In genomic region chr17:81480351-81481161, GRCm38 (mm10) we compare ENCODE assay signal across 9 mouse cellular contexts. TPM values are rescaled to one million over a fixed set of nuclear protein-coding genes. Genes with fewer than 3 reads are reported as not detected.
DNase-seq lines count a peak whose midpoint lies in the region; ATAC-seq lines count a peak whose summit lies in the region.
"Had no signal": no experiment of that assay in that cellular context is flagged by ENCODE, and none has a peak within 500 bp of the region (broad histone marks: within the 10 kb centered on the region; RNA-seq: fewer than 3 reads in every experiment).

No protein-coding gene starts in this region.

- H3K4me3 ChIP-seq in forebrain, embryonic 15.5 days, result no peak overlapping the region
- no peak overlapping the region for H3K4me3 ChIP-seq in liver, embryonic 16.5 days (ENCODE audit: low read depth, low read length)
- H3K4me3 ChIP-seq in neural tube, embryonic 12.5 days, result no peak overlapping the region
- H3K4me3 ChIP-seq: liver, embryonic 13.5 days had no signal

- peak overlapping the region; percentile 17 for H3K4me2 ChIP-seq in forebrain, embryonic 15.5 days (replicated peaks)
- H3K4me2 ChIP-seq in liver, embryonic 16.5 days (ENCODE audit: low read depth, low read length), result no peak overlapping the region
- peak overlapping the region; percentile 31 for H3K4me2 ChIP-seq in neural tube, embryonic 12.5 days (replicated peaks)
- H3K4me2 ChIP-seq: liver, embryonic 13.5 days had no signal

- peak; percentile 51 for DNase-seq in layer of hippocampus, adult 9-11 months
- no peak for DNase-seq in layer of hippocampus, postnatal 14 days (ENCODE audit: low spot score in 2 of 2)
- DNase-seq in adrenal gland, adult 18-20 months (ENCODE audit: low spot score in 2 of 2), result peak; percentile 73 to 77
- DNase-seq in heart, postnatal 36 days, result peak; percentile 74 to 76
- DNase-seq: liver, embryonic 13.5 days had no signal

- WGBS in forebrain, embryonic 15.5 days, result 46% methylated on average over 21 of the region's 21 CpGs
- 66% methylated on average over 21 of the region's 21 CpGs for WGBS in liver, embryonic 16.5 days (ENCODE audit: insufficient replicate concordance)
- WGBS in neural tube, embryonic 12.5 days, result 68% methylated on average over 21 of the region's 21 CpGs

- H3K9ac ChIP-seq in forebrain, embryonic 15.5 days (replicated peaks), result no peak overlapping the region
- no peak overlapping the region for H3K9ac ChIP-seq in liver, embryonic 16.5 days (ENCODE audit: low read depth, low read length)
- no peak overlapping the region for H3K9ac ChIP-seq in neural tube, embryonic 12.5 days
- H3K9ac ChIP-seq: liver, embryonic 13.5 days had no signal

- intact Hi-C loops in heart, postnatal 36 days (cut with DNase I), result no loop called here

- no peaks in the 10 kb centered on the region for H3K9me3 ChIP-seq in forebrain, embryonic 15.5 days
- no peaks in the 10 kb centered on the region for H3K9me3 ChIP-seq in liver, embryonic 16.5 days (replicated peaks; ENCODE audit: control insufficient read depth, low read length)
- no peaks in the 10 kb centered on the region for H3K9me3 ChIP-seq in neural tube, embryonic 12.5 days
- H3K9me3 ChIP-seq: liver, embryonic 13.5 days had no signal

- peaks cover 23% of the 10 kb centered on the region for H3K4me1 ChIP-seq in forebrain, embryonic 15.5 days
- H3K4me1 ChIP-seq in liver, embryonic 16.5 days (ENCODE audit: control insufficient read depth, low read depth, low read length), result no peaks in the 10 kb centered on the region
- 0 out of 2 replicates have a peak, but pooled peaks cover 9% of the 10 kb centered on the region for H3K4me1 ChIP-seq in neural tube, embryonic 12.5 days
- H3K4me1 ChIP-seq: liver, embryonic 13.5 days had no signal

- H3K27me3 ChIP-seq in forebrain, embryonic 15.5 days, result no peaks in the 10 kb centered on the region
- H3K27me3 ChIP-seq in liver, embryonic 16.5 days (ENCODE audit: control insufficient read depth, insufficient read depth, low read depth, low read length), result no peaks in the 10 kb centered on the region
- H3K27me3 ChIP-seq in neural tube, embryonic 12.5 days (replicated peaks), result no peaks in the 10 kb centered on the region
- H3K27me3 ChIP-seq: liver, embryonic 13.5 days had no signal

- peak; percentile 77 for ATAC-seq in forebrain, embryonic 15.5 days (replicated peaks)
- peak; percentile 54; the same call in 1 of the 2 replicates for ATAC-seq in liver, embryonic 16.5 days (ENCODE audit: low read depth)
- ATAC-seq in neural tube, embryonic 12.5 days (ENCODE audit: low FRiP score, low read depth), result peak; percentile 87
- no peak for ATAC-seq in monocyte, adult 5-6 weeks (replicated peaks; ENCODE audit: insufficient number of reproducible peaks, low FRiP score, low TSS enrichment, poor library complexity, severe bottlenecking)

- peak overlapping the region; percentile 28; the same call in 1 of the 2 replicates for H3K27ac ChIP-seq in forebrain, embryonic 15.5 days (replicated peaks)
- no peak overlapping the region for H3K27ac ChIP-seq in liver, embryonic 16.5 days (ENCODE audit: low read length)
- H3K27ac ChIP-seq in neural tube, embryonic 12.5 days, result no peak overlapping the region
- H3K27ac ChIP-seq: liver, embryonic 13.5 days had no signal

- no peaks in the 10 kb centered on the region for H3K36me3 ChIP-seq in forebrain, embryonic 15.5 days
- no peaks in the 10 kb centered on the region for H3K36me3 ChIP-seq in liver, embryonic 16.5 days (ENCODE audit: control insufficient read depth, insufficient read depth)
- no peaks in the 10 kb centered on the region for H3K36me3 ChIP-seq in neural tube, embryonic 12.5 days
- H3K36me3 ChIP-seq: liver, embryonic 13.5 days had no signal

RNA-seq across cellular contexts. Expression of gene Gm11096, which starts 39.0 kb away (rescaled TPM):
- not detected for total RNA-seq in layer of hippocampus, postnatal 14 days (2021)
- total RNA-seq in adrenal gland, adult 18-20 months (2021), result not detected
- polyA plus RNA-seq in forebrain, embryonic 15.5 days (2015; fragmentation: Nextera tagmentation; extraction: Ambion mirVana), result not detected in 2 replicates
- total RNA-seq in heart, postnatal 36 days (2021), result not detected
- not detected in 2 replicates for polyA plus RNA-seq in liver, embryonic 16.5 days (2015; fragmentation: Nextera tagmentation; extraction: Ambion mirVana)
- not detected in 2 replicates for polyA plus RNA-seq in neural tube, embryonic 12.5 days (2016; fragmentation: Nextera tagmentation; extraction: Ambion mirVana)
- total RNA-seq in monocyte, adult 5-6 weeks (2017), result not detected in 3 replicates
- polyA plus RNA-seq: liver, embryonic 13.5 days had no signal

Comparison
In these comparisons a context has a peak if more than half of its experiments do, and no peak if none do; other contexts are left out.
1. DNase-seq: peak in layer of hippocampus, adult 9-11 months (single experiment), adrenal gland, adult 18-20 months (2 of 2) and heart, postnatal 36 days (2 of 2); none in layer of hippocampus, postnatal 14 days (0 of 2).